Mouse (Mus musculus) neural tube, embryonic 11.5 days (tissue): ENCODE data around the gene Kcnn1. TPM values are rescaled to one million over a fixed set of nuclear protein-coding genes. Genes with fewer than 3 reads are reported as not detected.
"Not testable (repeated sequence)": the region's sequence is repeated elsewhere in the genome, so short reads cannot be mapped to it uniquely, and the experiment has no call there.

Experiments
- ATAC-seq: fragments of 200-750 bp; cut with Nextera tagmentation; 2 replicates; pipeline ENCODE4 v1.8.0; 2017; ENCODE audit warnings: moderate number of reproducible peaks, mild to moderate bottlenecking, moderate TSS enrichment, moderate library complexity; ENCODE audit not compliant: insufficient read depth, low FRiP score, low TSS enrichment
- DNase-seq: peaks from one replicate; pipeline ENCODE4 v3.0.0-alpha.2; 2015; ENCODE audit warnings: low spot score
- H3K27ac ChIP-seq: fragments of 300-500 bp; sonication (generic); 2 replicates; pipeline ENCODE4 v1.5.1; 2014; ENCODE audit warnings: low read depth, mild to moderate bottlenecking, low read length
- H3K27me3 ChIP-seq: fragments of 300-500 bp; sonication (generic); 2 replicates; pipeline ENCODE4 v1.6.1; 2014; ENCODE audit warnings: mild to moderate bottlenecking, low read length, mixed read lengths; ENCODE audit not compliant: control insufficient read depth, insufficient read depth
- H3K36me3 ChIP-seq: fragments of 300-500 bp; sonication (generic); 2 replicates; pipeline ENCODE4 v1.6.1; 2014; ENCODE audit warnings: mild to moderate bottlenecking, low read length, moderate library complexity, mixed read lengths; ENCODE audit not compliant: control insufficient read depth, insufficient read depth
- H3K4me1 ChIP-seq: fragments of 300-500 bp; sonication (generic); 2 replicates; pipeline ENCODE4 v1.6.1; 2014; ENCODE audit warnings: low read length, mixed read lengths; ENCODE audit not compliant: control insufficient read depth, insufficient read depth
- H3K4me2 ChIP-seq: fragments of 300-500 bp; sonication (generic); 2 replicates; pipeline ENCODE4 v1.6.1; 2014; ENCODE audit warnings: low read depth, mild to moderate bottlenecking, moderate library complexity
- H3K4me3 ChIP-seq: fragments of 300-500 bp; sonication (generic); 2 replicates; pipeline ENCODE4 v1.5.1; 2014; ENCODE audit warnings: low read depth, low read length
- H3K9ac ChIP-seq: fragments of 300-500 bp; sonication (generic); 2 replicates; pipeline ENCODE4 v1.6.1; 2014; ENCODE audit warnings: mild to moderate bottlenecking, low read length
- H3K9me3 ChIP-seq: fragments of 300-500 bp; sonication (generic); 2 replicates; pipeline ENCODE4 v1.6.1; 2016; ENCODE audit warnings: low read length; ENCODE audit not compliant: control insufficient read depth
- WGBS: fragments of 180-500 bp; shearing (Covaris S2); extraction: QIAGEN DNeasy Blood & Tissue Kit; methylation state at CpG from one replicate; pipeline ENCODE4 v1.1.7; 2014; 5-methylcytosine and 5-hydroxymethylcytosine counted together
- polyA plus RNA-seq: library from polyadenylated mRNA; unstranded; fragments of >200 nt; fragmentation: Nextera tagmentation; extraction: Ambion mirVana; gene quantifications from 2 replicates; pipeline ENCODE4 v1.2.1, GENCODE M21; 2014

Gene Kcnn1
- polyA plus RNA-seq, 1 experiment from 2014 or later, result 14.1 TPM

DNA sequence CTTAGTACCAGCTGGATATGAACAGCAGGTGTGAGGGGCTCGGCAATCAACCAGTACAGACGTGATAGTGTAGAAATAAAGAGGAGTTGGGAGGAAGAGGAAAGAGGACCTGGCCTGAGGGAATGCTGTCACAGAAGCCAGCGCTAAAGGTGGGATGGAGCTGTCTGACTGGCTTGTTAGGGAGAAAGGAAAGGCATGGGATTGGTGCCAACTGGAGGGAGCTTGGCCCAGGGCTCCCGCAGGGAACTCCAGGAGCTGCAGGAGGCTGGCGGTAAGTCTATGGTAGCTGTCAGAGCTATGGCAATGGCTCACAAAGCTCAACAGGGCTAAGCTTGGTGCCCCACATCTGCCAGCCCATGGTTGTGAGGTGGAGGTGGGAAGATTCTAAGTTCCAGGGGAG is 39.2 kb upstream of the Kcnn1 start:
- no peak overlapping the region for H3K4me3 ChIP-seq
- H3K27ac ChIP-seq, result no peak overlapping the region
- H3K9ac ChIP-seq, result no peak overlapping the region
- no peaks in the 10 kb centered on the region for H3K9me3 ChIP-seq
- 43% methylated on average over 5 of the region's 5 CpGs for WGBS
- DNase-seq (no peak), ATAC-seq (no peak)
- H3K4me1 ChIP-seq, result peaks cover 11% of the 10 kb centered on the region
- H3K4me2 ChIP-seq, result no peak overlapping the region
- no peaks in the 10 kb centered on the region for H3K36me3 ChIP-seq
- no peaks in the 10 kb centered on the region for H3K27me3 ChIP-seq

DNA sequence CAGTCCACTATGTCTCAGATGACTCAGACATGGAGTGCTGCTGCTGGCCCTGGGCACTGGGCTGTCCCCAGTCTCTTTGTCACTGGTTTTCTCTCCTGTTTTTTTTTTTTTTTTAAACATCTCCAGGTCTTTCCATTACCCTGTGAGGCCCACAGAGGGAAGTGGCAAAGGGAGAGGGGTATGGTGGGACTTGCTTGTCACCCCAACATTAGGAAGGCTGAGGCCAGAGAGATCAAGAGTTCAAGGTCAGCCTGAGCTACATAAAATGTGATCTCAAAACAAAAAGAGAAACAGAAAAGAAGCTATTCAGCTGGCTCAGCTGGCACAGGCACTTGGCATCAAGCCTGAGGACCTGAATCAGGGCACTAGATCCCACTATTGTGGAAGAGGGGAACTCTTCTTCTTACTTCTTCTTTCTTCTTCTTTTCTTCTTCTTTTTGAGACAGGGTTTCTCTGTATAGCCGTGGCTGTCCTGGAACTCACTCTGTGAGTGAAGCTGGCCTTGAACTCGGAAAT is 37.9 kb upstream of the Kcnn1 start:
- WGBS, result 82% methylated on average over 2 of the region's 2 CpGs
- Histone ChIP-seq H3K36me3 (no peaks in the 10 kb centered on the region), H3K27me3 (no peaks in the 10 kb centered on the region), H3K4me2 (no peak overlapping the region), H3K9ac (no peak overlapping the region), H3K27ac (no peak overlapping the region), H3K4me1 (peaks cover 8% of the 10 kb centered on the region), H3K4me3 (no peak overlapping the region), H3K9me3 (no peaks in the 10 kb centered on the region)
- no peak for DNase-seq
- ATAC-seq, result no peak

DNA sequence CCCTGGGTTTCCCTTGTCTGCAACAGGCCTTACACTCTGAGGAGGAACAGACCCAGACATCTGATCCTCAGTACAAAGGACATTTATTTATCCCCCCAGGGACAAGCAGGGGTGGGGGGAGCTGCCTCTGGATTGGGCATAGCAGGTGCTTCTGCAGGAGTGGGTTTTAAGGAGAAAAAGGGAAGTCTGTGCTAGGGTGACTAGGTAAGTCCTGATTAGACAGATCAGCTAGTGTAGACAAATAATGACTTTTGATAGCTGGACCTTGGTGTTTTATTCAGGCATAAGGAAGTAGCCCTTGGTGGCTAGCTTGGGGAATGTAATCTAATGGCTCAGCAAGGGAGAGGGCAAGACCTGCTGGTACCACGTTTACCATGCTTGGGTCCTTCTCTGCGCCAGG is 36.2 kb upstream of the Kcnn1 start:
- no peak for DNase-seq
- no peaks in the 10 kb centered on the region for H3K9me3 ChIP-seq
- WGBS, result 94% methylated on average over 2 of the region's 2 CpGs
- no peak overlapping the region for H3K4me2 ChIP-seq
- no peak overlapping the region for H3K27ac ChIP-seq
- H3K4me3 ChIP-seq, result no peak overlapping the region
- ATAC-seq, result no peak
- no peak overlapping the region for H3K9ac ChIP-seq
- peaks cover 12% of the 10 kb centered on the region for H3K36me3 ChIP-seq
- no peaks in the 10 kb centered on the region for H3K27me3 ChIP-seq
- peaks cover 5% of the 10 kb centered on the region; the same call in 1 of the 2 replicates for H3K4me1 ChIP-seq

- Histone ChIP-seq H3K27ac (no peak overlapping the region), H3K4me1 (peaks cover 5% of the 10 kb centered on the region; the same call in 1 of the 2 replicates), H3K4me3 (0 out of 2 replicates have a peak overlapping the region, but pooled peaks have one; percentile 88), H3K27me3 (no peaks in the 10 kb centered on the region; the same call in 1 of the 2 replicates), H3K9me3 (no peaks in the 10 kb centered on the region), H3K9ac (no peak overlapping the region), H3K36me3 (peaks cover 14% of the 10 kb centered on the region), H3K4me2 (no peak overlapping the region)
- 44% methylated on average over 2 of the region's 2 CpGs for whole genome bisulfite sequencing
- DNase-seq, result no peak
- no peak for ATAC-seq
These were observed 35.7 kb upstream of the Kcnn1 start for GRCm38 (mm10) chr8:70898661-70899198.

DNA sequence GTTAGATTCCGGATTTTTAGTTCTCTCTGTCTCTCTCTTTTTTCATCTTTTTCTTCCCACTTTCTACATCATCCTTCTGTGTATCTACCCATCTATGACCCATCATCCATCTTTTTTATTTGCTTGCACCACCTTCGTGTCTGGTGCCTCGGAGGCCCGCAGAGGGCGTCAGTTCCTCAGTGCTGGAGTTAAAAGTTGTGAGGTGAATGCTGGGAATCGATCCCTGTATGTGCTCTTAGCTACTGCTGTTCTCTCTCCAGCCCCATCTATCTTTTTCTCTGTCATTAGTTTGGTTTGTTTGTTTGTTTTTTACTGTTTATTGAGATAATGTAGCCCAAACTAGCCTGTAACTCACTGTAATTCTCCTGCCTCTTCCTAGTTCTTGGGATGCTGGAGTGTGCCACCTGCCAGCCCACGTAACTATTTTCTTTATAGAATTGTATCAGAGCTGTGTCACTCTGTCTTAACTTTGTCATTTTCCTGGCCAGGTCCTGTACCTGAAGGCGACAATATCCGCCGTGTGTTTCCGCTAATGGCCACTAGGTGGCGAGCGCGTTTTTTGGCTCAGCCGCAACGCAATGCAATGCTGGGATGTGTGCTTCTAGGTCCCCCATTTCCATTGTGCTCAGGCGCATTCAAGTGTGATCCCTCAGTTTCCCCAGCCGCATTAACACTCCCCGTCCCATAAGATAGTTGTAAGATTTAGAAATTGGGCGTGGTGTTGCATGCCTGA is 34.8 kb upstream of the Kcnn1 start:
- 0% methylated on average over 20 of the region's 20 CpGs for whole genome bisulfite sequencing
- Histone ChIP-seq H3K27ac (peak overlapping the region; percentile 17; the same call in 1 of the 2 replicates), H3K4me1 (peaks cover 5% of the 10 kb centered on the region; the same call in 1 of the 2 replicates), H3K4me3 (peak overlapping the region; percentile 88), H3K9ac (peak overlapping the region; percentile 77), H3K4me2 (peak overlapping the region; percentile 84), H3K27me3 (peaks cover 7% of the 10 kb centered on the region), H3K36me3 (peaks cover 14% of the 10 kb centered on the region), H3K9me3 (no peaks in the 10 kb centered on the region)
- ATAC-seq (peak; percentile 62), DNase-seq (peak; percentile 87)

- WGBS, result under 1% methylated on average over 60 of the region's 60 CpGs
- Histone ChIP-seq H3K4me2 (peak within 1 kb of the TSS; percentile 97), H3K4me3 (peak within 1 kb of the TSS; percentile 88), H3K9ac (peak within 1 kb of the TSS; percentile 95), H3K27ac (peak within 1 kb of the TSS; percentile 56), H3K9me3 (no peaks in the 10 kb centered on the region), H3K27me3 (peaks cover 14% of the 10 kb centered on the region), H3K36me3 (peaks cover 14% of the 10 kb centered on the region), H3K4me1 (peaks cover 8% of the 10 kb centered on the region)
- peak; percentile 97 for ATAC-seq
- peak; percentile 95 for DNase-seq
These were observed 34.1 kb upstream of the Kcnn1 start, which contains the start of gene Rpl18a for GRCm38 (mm10) chr8:70897021-70897680. Rpl18a (minus strand) TSS chr8:70897412.

- DNase-seq (no peak), ATAC-seq (no peak)
- H3K4me1 ChIP-seq, result peaks cover 10% of the 10 kb centered on the region
- 0 out of 2 replicates have a peak overlapping the region, but pooled peaks have one; percentile 56 for H3K27ac ChIP-seq
- peaks cover 21% of the 10 kb centered on the region for H3K27me3 ChIP-seq
- peaks cover 14% of the 10 kb centered on the region for H3K36me3 ChIP-seq
- peak overlapping the region; percentile 95 for H3K9ac ChIP-seq
- peak overlapping the region; percentile 88 for H3K4me3 ChIP-seq
- peak overlapping the region; percentile 97 for H3K4me2 ChIP-seq
- no peaks in the 10 kb centered on the region for H3K9me3 ChIP-seq
- 5% methylated on average over 25 of the region's 25 CpGs for WGBS
These were observed 33.4 kb upstream of the Kcnn1 start for GRCm38 (mm10) chr8:70896316-70897020.

DNA sequence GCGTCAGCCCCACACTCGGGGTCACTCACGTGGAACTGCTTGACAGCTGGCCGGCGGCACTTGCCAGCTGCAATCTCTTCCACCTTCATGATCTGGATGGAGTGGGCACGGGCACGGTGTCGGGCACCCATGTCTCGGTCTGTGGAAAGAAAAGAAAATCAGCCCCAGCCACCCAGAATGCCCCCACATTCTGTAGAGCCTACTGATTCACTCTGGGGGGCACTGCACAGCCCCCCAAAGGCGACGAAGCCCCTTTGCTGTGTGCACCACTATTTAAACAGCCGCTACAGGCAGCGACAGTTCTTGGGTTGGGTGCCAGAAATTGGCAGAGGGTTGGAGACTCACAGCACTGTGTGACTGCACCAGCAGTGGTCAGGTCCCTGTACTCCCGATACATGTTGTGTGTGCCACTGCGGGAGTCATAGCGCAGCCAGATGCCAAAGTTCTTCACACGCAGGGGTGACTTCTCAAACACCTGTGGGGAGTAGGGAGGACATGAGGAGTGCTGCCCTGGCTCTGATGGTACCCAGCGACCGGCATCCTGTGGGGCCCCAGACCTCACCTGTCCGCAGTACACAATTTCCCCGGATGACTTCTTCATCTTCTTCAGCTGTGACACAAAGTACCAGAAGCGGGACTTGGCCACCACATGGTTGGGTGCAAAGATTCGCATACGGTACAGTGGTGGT is 32.7 kb upstream of the Kcnn1 start:
- not testable (repeated sequence) for H3K27ac ChIP-seq, H3K9ac ChIP-seq, DNase-seq, ATAC-seq, H3K9me3 ChIP-seq
- WGBS, result 85% methylated on average over 24 of the region's 24 CpGs
- Histone ChIP-seq H3K4me3 (peak overlapping the region; percentile 88), H3K36me3 (peaks cover 14% of the 10 kb centered on the region), H3K4me2 (peak overlapping the region; percentile 97), H3K4me1 (peaks cover 10% of the 10 kb centered on the region), H3K27me3 (peaks cover 28% of the 10 kb centered on the region)
